Mouse (Mus musculus) lung, postnatal 0 days (tissue): ENCODE measurements at regions not wholly inside any gene's neighbourhood (a gene's known extent, or its start where the extent isn't known, plus 50 kb on each side); places are given as distances from the start of the nearest gene placed in this dataset.

Experiments used
- ATAC-seq: fragments of 200-750 bp; cut with Nextera tagmentation; 2 replicates; pipeline ENCODE4 v1.8.0; 2017; ENCODE audit warnings: moderate library complexity
- DNase-seq: peaks from one replicate; pipeline ENCODE4 v3.0.0-alpha.2; 2016; ENCODE audit warnings: low spot score
- H3K27ac ChIP-seq: fragments of 300-500 bp; sonication (generic); 2 replicates; pipeline ENCODE4 v1.5.1; 2014; ENCODE audit warnings: antibody characterized with exemption, mild to moderate bottlenecking, low read length, mixed read lengths
- H3K27me3 ChIP-seq: fragments of 300-500 bp; sonication (generic); replicated peaks from 2 replicates; pipeline ENCODE4 v1.6.1; 2014; ENCODE audit warnings: low read length, mixed read lengths; ENCODE audit not compliant: insufficient read depth
- H3K36me3 ChIP-seq: fragments of 300-500 bp; sonication (generic); 2 replicates; pipeline ENCODE4 v1.6.1; 2014; ENCODE audit warnings: low read length, mixed read lengths; ENCODE audit not compliant: insufficient read depth
- H3K4me1 ChIP-seq: fragments of 300-500 bp; sonication (generic); 2 replicates; pipeline ENCODE4 v1.6.1; 2014; ENCODE audit warnings: antibody characterized with exemption, low read depth, low read length, mixed read lengths; ENCODE audit not compliant: insufficient read depth
- H3K4me2 ChIP-seq: fragments of 300-500 bp; sonication (generic); replicated peaks from 2 replicates; pipeline ENCODE4 v1.6.1; 2014; ENCODE audit warnings: low read depth, mild to moderate bottlenecking, low read length, moderate library complexity, mixed read lengths
- H3K4me3 ChIP-seq: fragments of 300-500 bp; sonication (generic); 2 replicates; pipeline ENCODE4 v1.5.1; 2014; ENCODE audit warnings: low read depth, low read length
- H3K9ac ChIP-seq: fragments of 300-500 bp; sonication (generic); replicated peaks from 2 replicates; pipeline ENCODE4 v1.6.1; 2014; ENCODE audit warnings: low read depth, mild to moderate bottlenecking
- H3K9me3 ChIP-seq: fragments of 300-500 bp; sonication (generic); 2 replicates; pipeline ENCODE4 v1.6.1; 2016; ENCODE audit warnings: low read length, mixed read lengths
- CTCF ChIP-seq: IDR thresholded peaks from 2 replicates; pipeline ENCODE4 v1.5.1; 2016; ENCODE audit warnings: antibody characterized with exemption, mild to moderate bottlenecking
- EP300 ChIP-seq: IDR thresholded peaks from 2 replicates; pipeline ENCODE4 v1.6.1; 2016; ENCODE audit warnings: antibody characterized with exemption, mild to moderate bottlenecking, control low read depth
- WGBS: fragments of 180-500 bp; shearing (Covaris S2); extraction: QIAGEN DNeasy Blood & Tissue Kit; methylation state at CpG from one replicate; pipeline ENCODE4 v1.1.7; 2014; 5-methylcytosine and 5-hydroxymethylcytosine counted together

GRCm38 (mm10) chr10:66924418-66924817, 171.5 kb upstream of the Jmjd1c start:
- no peak overlapping the region for H3K27ac ChIP-seq
- peaks cover 16% of the 10 kb centered on the region for H3K4me1 ChIP-seq
- H3K9ac ChIP-seq = no peak overlapping the region
- H3K9me3 ChIP-seq = no peaks in the 10 kb centered on the region
- H3K4me2 ChIP-seq = no peak overlapping the region
- DNase-seq = no peak
- TF ChIP-seq CTCF = no peak
- TF ChIP-seq EP300 = 0 out of 2 replicates have a peak, but pooled peaks have one; percentile 17
- H3K27me3 ChIP-seq = no peaks in the 10 kb centered on the region
- 77% methylated on average over 16 of the region's 16 CpGs for WGBS
- H3K4me3 ChIP-seq = no peak overlapping the region
- H3K36me3 ChIP-seq = no peaks in the 10 kb centered on the region
- no peak for ATAC-seq

- Histone ChIP-seq H3K9me3 (no peaks in the 10 kb centered on the region), H3K9ac (no peak overlapping the region), H3K4me2 (no peak overlapping the region), H3K4me1 (peaks cover 13% of the 10 kb centered on the region), H3K36me3 (no peaks in the 10 kb centered on the region), H3K4me3 (no peak overlapping the region), H3K27me3 (no peaks in the 10 kb centered on the region), H3K27ac (no peak overlapping the region)
- no peak for ATAC-seq
- TF ChIP-seq CTCF = no peak
- no peak for TF ChIP-seq EP300
- WGBS = 44% methylated on average over 6 of the region's 6 CpGs
- no peak for DNase-seq
Observed at GRCm38 (mm10) chr10:66925553-66926127, 170.3 kb upstream of the Jmjd1c start.

- Histone ChIP-seq H3K4me1 (no peaks in the 10 kb centered on the region; the same call in 1 of the 2 replicates), H3K9ac (no peak overlapping the region), H3K27me3 (no peaks in the 10 kb centered on the region), H3K27ac (no peak overlapping the region), H3K4me3 (no peak overlapping the region), H3K36me3 (no peaks in the 10 kb centered on the region), H3K4me2 (no peak overlapping the region), H3K9me3 (no peaks in the 10 kb centered on the region)
- 78% methylated on average over 2 of the region's 2 CpGs for WGBS
- DNase-seq = no peak
- no peak for ATAC-seq
- TF ChIP-seq CTCF = no peak
- no peak for TF ChIP-seq EP300
Observed at GRCm38 (mm10) chr10:66927651-66928050, 168.3 kb upstream of the Jmjd1c start.

- Histone ChIP-seq H3K27me3 (no peaks in the 10 kb centered on the region), H3K9me3 (no peaks in the 10 kb centered on the region), H3K4me2 (no peak overlapping the region), H3K36me3 (no peaks in the 10 kb centered on the region), H3K4me1 (no peaks in the 10 kb centered on the region; the same call in 1 of the 2 replicates), H3K9ac (no peak overlapping the region), H3K4me3 (no peak overlapping the region), H3K27ac (peak overlapping the region; percentile 16)
- ATAC-seq (peak; percentile 94), DNase-seq (peak; percentile 96)
- WGBS = 32% methylated on average over 6 of the region's 6 CpGs
- TF ChIP-seq CTCF (no peak), EP300 (peak; percentile 94)
Observed at GRCm38 (mm10) chr10:66928211-66928990, 167.5 kb upstream of the Jmjd1c start.

GRCm38 (mm10) chr10:66930563-66930962, 165.4 kb upstream of the Jmjd1c start:
- 64% methylated on average over 10 of the region's 10 CpGs for WGBS

GRCm38 (mm10) chr10:66931505-66931904, 164.4 kb upstream of the Jmjd1c start:
- H3K4me2 ChIP-seq = no peak overlapping the region
- no peak overlapping the region for H3K9ac ChIP-seq
- TF ChIP-seq EP300 (no peak), CTCF (no peak)
- H3K4me3 ChIP-seq = no peak overlapping the region
- ATAC-seq = peak; percentile 7; the same call in 1 of the 2 replicates
- H3K36me3 ChIP-seq = no peaks in the 10 kb centered on the region
- H3K27ac ChIP-seq = no peak overlapping the region
- 57% methylated on average over 7 of the region's 7 CpGs for WGBS
- no peaks in the 10 kb centered on the region for H3K9me3 ChIP-seq
- no peaks in the 10 kb centered on the region for H3K27me3 ChIP-seq
- DNase-seq = peak; percentile 65
- no peaks in the 10 kb centered on the region; the same call in 1 of the 2 replicates for H3K4me1 ChIP-seq

More at GRCm38 (mm10) chr10:66930563-66930962, 165.4 kb upstream of the Jmjd1c start:
- H3K4me2 ChIP-seq = no peak overlapping the region
- ATAC-seq (no peak), DNase-seq (no peak)
- no peak overlapping the region for H3K9ac ChIP-seq
- TF ChIP-seq CTCF (no peak), EP300 (no peak)
- no peak overlapping the region for H3K4me3 ChIP-seq
- H3K36me3 ChIP-seq = no peaks in the 10 kb centered on the region
- H3K27me3 ChIP-seq = no peaks in the 10 kb centered on the region
- no peaks in the 10 kb centered on the region; the same call in 1 of the 2 replicates for H3K4me1 ChIP-seq
- H3K27ac ChIP-seq = no peak overlapping the region
- no peaks in the 10 kb centered on the region for H3K9me3 ChIP-seq
